Mouse (Mus musculus) forebrain, embryonic 15.5 days (tissue): ENCODE measurements around the gene Smyd3. TPM values are rescaled to one million over a fixed set of nuclear protein-coding genes. Genes with fewer than 3 reads are reported as not detected.

Experiments
- ATAC-seq: fragments of 200-750 bp; cut with Nextera tagmentation; replicated peaks from 2 replicates; pipeline ENCODE4 v1.8.0; 2017; ENCODE audit warnings: mild to moderate bottlenecking, moderate TSS enrichment, moderate library complexity
- H3K27ac ChIP-seq: fragments of 300-500 bp; sonication (generic); replicated peaks from 2 replicates; pipeline ENCODE4 v1.5.1; 2015; ENCODE audit warnings: mild to moderate bottlenecking, inconsistent platforms
- H3K27me3 ChIP-seq: fragments of 300-500 bp; sonication (generic); 2 replicates; pipeline ENCODE4 v1.6.1; 2015; ENCODE audit warnings: inconsistent platforms
- H3K36me3 ChIP-seq: fragments of 300-500 bp; sonication (generic); 2 replicates; pipeline ENCODE4 v1.6.1; 2015; ENCODE audit warnings: mild to moderate bottlenecking, inconsistent platforms
- H3K4me1 ChIP-seq: fragments of 300-500 bp; sonication (generic); 2 replicates; pipeline ENCODE4 v1.6.1; 2015; ENCODE audit warnings: inconsistent platforms
- H3K4me2 ChIP-seq: fragments of 300-500 bp; sonication (generic); replicated peaks from 2 replicates; pipeline ENCODE4 v1.6.1; 2015; ENCODE audit warnings: mild to moderate bottlenecking, inconsistent platforms
- H3K4me3 ChIP-seq: fragments of 300-500 bp; sonication (generic); 2 replicates; pipeline ENCODE4 v1.5.1; 2015; ENCODE audit warnings: mild to moderate bottlenecking, inconsistent platforms
- H3K9ac ChIP-seq: fragments of 300-500 bp; sonication (generic); replicated peaks from 2 replicates; pipeline ENCODE4 v1.6.1; 2015; ENCODE audit warnings: mild to moderate bottlenecking, inconsistent platforms
- H3K9me3 ChIP-seq: fragments of 300-500 bp; sonication (generic); 2 replicates; pipeline ENCODE4 v1.6.1; 2016; ENCODE audit warnings: inconsistent platforms
- WGBS: fragments of 180-500 bp; shearing (Covaris S2); methylation state at CpG from one replicate; pipeline ENCODE4 v1.1.7; 2015; ENCODE audit warnings: mixed read lengths; 5-methylcytosine and 5-hydroxymethylcytosine counted together
- polyA plus RNA-seq: library from polyadenylated mRNA; unstranded; fragments of >200 nt; fragmentation: Nextera tagmentation; extraction: Ambion mirVana; gene quantifications from 2 replicates; pipeline ENCODE4 v1.2.1, GENCODE M21; 2015

Smyd3 gene
- polyA plus RNA-seq, 1 experiment from 2014 or later: 25.8 TPM

DNA sequence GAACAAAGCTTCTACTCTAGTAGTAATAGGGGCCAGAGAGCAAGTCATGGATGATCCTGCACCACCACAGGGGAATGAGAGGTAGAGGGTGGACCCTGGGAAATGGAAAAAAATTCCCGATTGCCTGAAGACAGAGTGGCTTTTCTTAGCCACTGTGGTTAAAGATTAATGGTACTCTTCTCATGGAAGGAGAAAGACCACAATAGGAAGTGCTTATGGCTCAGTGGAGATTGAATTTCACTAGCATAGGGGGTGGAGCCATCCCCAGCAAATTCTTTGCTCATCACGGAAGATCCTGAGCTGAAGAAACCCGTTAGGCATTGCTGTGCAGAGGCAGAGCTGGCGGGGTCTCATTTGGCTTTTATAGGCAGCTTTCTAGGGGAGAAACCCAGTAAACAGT, 520.0 kb downstream of the Smyd3 start:
- Histone ChIP-seq H3K4me2 (no peak overlapping the region), H3K36me3 (no peaks in the 10 kb centered on the region), H3K27me3 (no peaks in the 10 kb centered on the region), H3K9ac (no peak overlapping the region), H3K4me3 (no peak overlapping the region), H3K9me3 (no peaks in the 10 kb centered on the region), H3K27ac (no peak overlapping the region), H3K4me1 (no peaks in the 10 kb centered on the region)
- no peak for ATAC-seq
- WGBS: 37% methylated on average over 4 of the region's 4 CpGs

GRCm38 (mm10) chr1:178994263-178994662, 523.6 kb downstream of the Smyd3 start:
- Histone ChIP-seq H3K4me1 (no peaks in the 10 kb centered on the region), H3K9me3 (no peaks in the 10 kb centered on the region), H3K27ac (no peak overlapping the region), H3K36me3 (no peaks in the 10 kb centered on the region), H3K4me3 (no peak overlapping the region), H3K4me2 (no peak overlapping the region), H3K27me3 (no peaks in the 10 kb centered on the region), H3K9ac (no peak overlapping the region)
- 77% methylated on average over 7 of the region's 7 CpGs for WGBS
- ATAC-seq: no peak

DNA sequence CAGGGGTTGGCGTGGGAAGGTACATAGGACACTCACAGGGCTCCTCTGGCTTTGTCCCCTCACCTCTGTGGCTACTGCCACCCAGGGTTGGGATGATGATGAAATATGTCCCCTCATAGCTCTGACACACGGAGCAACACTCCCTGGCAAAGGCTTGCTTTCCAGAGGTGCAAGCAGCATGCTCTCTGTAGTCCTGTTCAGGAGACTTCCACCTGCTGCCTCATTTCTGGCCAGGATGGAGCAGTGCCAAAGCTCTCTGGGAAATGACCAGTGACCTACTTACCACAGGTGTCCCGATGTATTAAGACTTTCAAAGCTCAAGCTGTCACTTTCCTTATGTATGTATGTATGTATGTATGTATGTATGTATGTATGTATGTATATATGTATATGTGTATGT, 525.3 kb downstream of the Smyd3 start:
- Histone ChIP-seq H3K4me2 (no peak overlapping the region), H3K4me1 (no peaks in the 10 kb centered on the region), H3K36me3 (no peaks in the 10 kb centered on the region), H3K27me3 (no peaks in the 10 kb centered on the region), H3K27ac (no peak overlapping the region), H3K4me3 (no peak overlapping the region), H3K9ac (no peak overlapping the region), H3K9me3 (no peaks in the 10 kb centered on the region)
- WGBS: 95% methylated on average over 3 of the region's 3 CpGs
- ATAC-seq: no peak

GRCm38 (mm10) chr1:178991470-178991869, 526.4 kb downstream of the Smyd3 start:
- no peak for ATAC-seq
- Histone ChIP-seq H3K27ac (no peak overlapping the region), H3K9ac (no peak overlapping the region), H3K4me2 (no peak overlapping the region), H3K4me3 (no peak overlapping the region), H3K4me1 (no peaks in the 10 kb centered on the region), H3K36me3 (no peaks in the 10 kb centered on the region), H3K27me3 (no peaks in the 10 kb centered on the region), H3K9me3 (no peaks in the 10 kb centered on the region)
- WGBS: 51% methylated on average over 4 of the region's 4 CpGs

DNA sequence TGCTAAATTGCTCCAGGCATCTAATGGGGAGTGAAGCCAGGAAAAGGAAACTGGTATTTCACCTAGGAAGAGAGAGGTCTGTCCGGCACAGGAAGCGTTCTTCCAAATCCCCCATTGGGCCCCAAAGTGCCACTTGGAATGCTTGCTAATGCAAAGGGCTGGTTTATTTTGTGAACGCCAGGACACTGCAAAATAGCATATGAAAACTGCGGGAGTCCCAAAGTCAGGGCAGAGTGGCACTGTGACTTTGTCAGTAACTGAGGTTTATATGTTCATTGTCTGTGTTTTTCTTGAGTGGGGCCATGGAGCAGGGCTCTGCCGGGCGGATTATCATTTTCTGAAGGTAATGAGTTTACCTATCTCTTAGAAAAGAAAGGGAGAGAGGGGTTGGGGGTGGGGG, 526.8 kb downstream of the Smyd3 start:
- H3K4me1 ChIP-seq: no peaks in the 10 kb centered on the region
- ATAC-seq: no peak
- no peaks in the 10 kb centered on the region for H3K27me3 ChIP-seq
- H3K4me3 ChIP-seq: no peak overlapping the region
- no peak overlapping the region for H3K4me2 ChIP-seq
- H3K9me3 ChIP-seq: no peaks in the 10 kb centered on the region
- H3K27ac ChIP-seq: no peak overlapping the region
- WGBS: 77% methylated on average over 6 of the region's 6 CpGs
- no peaks in the 10 kb centered on the region for H3K36me3 ChIP-seq
- no peak overlapping the region for H3K9ac ChIP-seq

DNA sequence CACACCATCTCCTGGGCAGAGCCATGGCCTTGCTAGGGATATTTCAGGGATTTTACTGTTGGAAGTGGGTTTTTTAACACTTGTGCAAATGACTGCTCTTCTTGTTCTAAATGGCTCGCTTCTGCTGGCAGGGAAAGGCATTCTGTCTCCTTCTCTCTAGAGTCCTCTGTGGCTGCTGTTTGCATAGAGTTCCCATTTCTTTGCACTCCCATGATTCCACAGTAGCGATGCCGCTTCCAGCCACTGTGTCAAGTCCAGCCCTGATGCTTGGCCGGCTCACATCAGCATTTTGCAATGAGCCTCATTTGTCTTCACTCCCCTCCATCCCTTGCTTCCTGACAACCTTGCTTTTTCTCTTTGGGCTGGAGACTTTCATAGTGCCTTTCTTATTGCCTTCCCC, 528.4 kb downstream of the Smyd3 start:
- no peak overlapping the region for H3K4me2 ChIP-seq
- no peaks in the 10 kb centered on the region for H3K9me3 ChIP-seq
- H3K4me3 ChIP-seq: no peak overlapping the region
- H3K27me3 ChIP-seq: no peaks in the 10 kb centered on the region
- no peak overlapping the region for H3K9ac ChIP-seq
- ATAC-seq: no peak
- H3K27ac ChIP-seq: no peak overlapping the region
- H3K36me3 ChIP-seq: no peaks in the 10 kb centered on the region
- WGBS: 72% methylated on average over 4 of the region's 4 CpGs
- no peaks in the 10 kb centered on the region for H3K4me1 ChIP-seq

DNA sequence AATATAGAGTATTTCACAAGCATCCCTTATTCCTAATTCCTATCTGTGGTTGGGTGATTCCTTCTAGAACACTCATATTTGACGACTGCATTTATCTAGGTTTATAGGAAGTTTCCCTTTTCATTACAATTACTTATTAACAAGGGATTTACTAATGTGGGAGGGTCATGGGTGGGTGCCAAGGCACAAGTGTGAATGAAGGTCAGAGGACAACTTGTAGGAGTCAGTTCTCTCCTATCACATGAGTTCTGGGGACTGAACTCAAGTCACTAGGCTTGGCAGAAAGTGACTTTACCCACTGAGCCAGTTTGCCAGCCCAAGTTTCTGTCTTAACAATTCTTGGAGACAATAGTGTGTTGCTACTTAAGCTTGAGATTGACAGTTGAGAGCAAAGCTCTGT, 529.7 kb downstream of the Smyd3 start:
- Histone ChIP-seq H3K9me3 (no peaks in the 10 kb centered on the region), H3K27ac (no peak overlapping the region), H3K4me3 (no peak overlapping the region), H3K4me1 (no peaks in the 10 kb centered on the region), H3K4me2 (no peak overlapping the region), H3K36me3 (no peaks in the 10 kb centered on the region), H3K9ac (no peak overlapping the region), H3K27me3 (no peaks in the 10 kb centered on the region)
- 90% methylated on average over 1 of the region's 1 CpGs for WGBS
- ATAC-seq: no peak

GRCm38 (mm10) chr1:178981641-178982040, 536.2 kb downstream of the Smyd3 start:
- Histone ChIP-seq H3K4me1 (no peaks in the 10 kb centered on the region), H3K4me2 (no peak overlapping the region), H3K36me3 (no peaks in the 10 kb centered on the region), H3K27ac (no peak overlapping the region), H3K27me3 (no peaks in the 10 kb centered on the region), H3K9ac (no peak overlapping the region), H3K9me3 (no peaks in the 10 kb centered on the region), H3K4me3 (no peak overlapping the region)
- 57% methylated on average over 5 of the region's 5 CpGs for WGBS
- ATAC-seq: no peak

DNA sequence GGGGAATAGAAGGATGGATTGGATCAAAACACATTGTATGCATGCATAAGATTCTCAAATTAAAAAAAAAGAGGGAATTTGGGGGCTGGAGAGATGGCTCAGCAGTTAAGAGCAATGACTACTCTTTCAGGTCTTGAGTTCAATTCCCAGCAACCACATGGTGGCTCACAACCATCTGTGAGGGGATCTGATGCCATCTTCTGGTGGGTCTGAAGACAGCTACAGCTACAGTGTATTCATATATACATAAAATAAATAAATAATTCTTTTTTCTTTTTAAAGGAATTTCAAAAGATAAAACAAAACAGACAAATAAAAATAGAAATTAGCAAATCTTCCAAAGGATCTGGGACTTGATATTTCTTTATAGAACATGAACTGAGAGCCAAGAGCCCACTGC, 537.7 kb downstream of the Smyd3 start:
- Histone ChIP-seq H3K27me3 (no peaks in the 10 kb centered on the region), H3K9me3 (no peaks in the 10 kb centered on the region), H3K4me1 (no peaks in the 10 kb centered on the region), H3K27ac (no peak overlapping the region), H3K9ac (no peak overlapping the region), H3K4me3 (no peak overlapping the region), H3K36me3 (no peaks in the 10 kb centered on the region), H3K4me2 (no peak overlapping the region)
- ATAC-seq: no peak

DNA sequence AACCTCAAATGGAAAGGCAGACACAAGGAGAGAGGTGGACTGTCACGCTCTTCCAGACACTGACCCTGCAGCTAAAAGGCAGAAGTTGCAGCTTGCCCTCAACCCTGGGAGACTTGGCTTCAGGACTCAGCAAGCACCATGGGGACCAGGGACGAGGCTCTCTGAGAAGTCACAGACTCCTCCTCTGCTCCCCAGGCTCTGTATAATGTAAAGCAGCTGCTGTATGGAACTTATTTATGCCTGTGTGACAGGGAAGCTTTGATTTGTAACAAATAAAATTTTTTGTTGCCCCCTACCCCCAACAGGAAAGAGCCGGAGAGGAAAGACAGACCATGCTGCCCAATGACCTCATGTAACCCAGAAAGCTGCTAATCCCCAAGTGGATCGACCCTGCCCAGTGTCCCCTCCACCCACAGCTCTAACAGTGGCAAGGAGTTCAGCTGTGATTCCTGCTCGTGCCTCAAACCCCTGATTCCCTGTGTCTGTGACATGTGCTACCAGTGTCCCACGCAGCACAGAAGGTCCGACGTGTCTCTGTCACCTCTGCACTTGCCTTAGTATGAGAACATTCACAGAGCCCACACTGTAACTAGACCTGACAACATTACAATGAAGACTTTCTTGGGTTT, 539.1 kb downstream of the Smyd3 start:
- no peak overlapping the region for H3K4me2 ChIP-seq
- no peak overlapping the region for H3K4me3 ChIP-seq
- no peak for ATAC-seq
- WGBS: 66% methylated on average over 8 of the region's 8 CpGs
- no peak overlapping the region for H3K9ac ChIP-seq
- H3K9me3 ChIP-seq: no peaks in the 10 kb centered on the region
- H3K36me3 ChIP-seq: no peaks in the 10 kb centered on the region
- H3K4me1 ChIP-seq: no peaks in the 10 kb centered on the region
- H3K27ac ChIP-seq: no peak overlapping the region
- H3K27me3 ChIP-seq: no peaks in the 10 kb centered on the region

- Histone ChIP-seq H3K27me3 (no peaks in the 10 kb centered on the region), H3K9me3 (no peaks in the 10 kb centered on the region), H3K4me2 (no peak overlapping the region), H3K9ac (no peak overlapping the region), H3K4me1 (no peaks in the 10 kb centered on the region), H3K27ac (no peak overlapping the region), H3K4me3 (no peak overlapping the region), H3K36me3 (no peaks in the 10 kb centered on the region)
- no peak for ATAC-seq
- 88% methylated on average over 10 of the region's 10 CpGs for WGBS
Measured at GRCm38 (mm10) chr1:178972055-178972454, 545.8 kb downstream of the Smyd3 start.

DNA sequence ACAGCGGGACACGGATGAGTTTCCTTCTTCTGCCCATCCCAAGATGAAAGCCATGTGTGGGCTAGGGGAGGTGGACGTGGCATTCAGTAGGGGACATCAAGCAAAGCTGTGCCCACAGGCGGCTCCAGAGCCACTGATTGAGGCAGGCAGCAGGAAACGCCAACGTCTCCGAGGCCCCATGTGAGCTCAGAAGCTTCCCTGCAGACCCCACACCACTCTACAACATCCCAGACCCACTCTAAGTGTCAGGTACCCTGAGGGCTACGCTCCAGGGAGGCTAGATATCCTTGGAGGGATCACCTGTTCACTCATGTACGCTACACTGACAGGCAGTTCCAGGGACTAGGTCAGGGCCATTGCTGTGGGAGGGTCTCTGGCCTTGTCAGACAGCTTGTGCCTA, 556.2 kb downstream of the Smyd3 start:
- WGBS: 85% methylated on average over 9 of the region's 9 CpGs
- H3K4me1 ChIP-seq: no peaks in the 10 kb centered on the region
- H3K27ac ChIP-seq: no peak overlapping the region
- ATAC-seq: no peak
- no peaks in the 10 kb centered on the region for H3K9me3 ChIP-seq
- no peak overlapping the region for H3K9ac ChIP-seq
- no peak overlapping the region for H3K4me2 ChIP-seq
- no peaks in the 10 kb centered on the region for H3K27me3 ChIP-seq
- H3K4me3 ChIP-seq: no peak overlapping the region
- H3K36me3 ChIP-seq: no peaks in the 10 kb centered on the region

DNA sequence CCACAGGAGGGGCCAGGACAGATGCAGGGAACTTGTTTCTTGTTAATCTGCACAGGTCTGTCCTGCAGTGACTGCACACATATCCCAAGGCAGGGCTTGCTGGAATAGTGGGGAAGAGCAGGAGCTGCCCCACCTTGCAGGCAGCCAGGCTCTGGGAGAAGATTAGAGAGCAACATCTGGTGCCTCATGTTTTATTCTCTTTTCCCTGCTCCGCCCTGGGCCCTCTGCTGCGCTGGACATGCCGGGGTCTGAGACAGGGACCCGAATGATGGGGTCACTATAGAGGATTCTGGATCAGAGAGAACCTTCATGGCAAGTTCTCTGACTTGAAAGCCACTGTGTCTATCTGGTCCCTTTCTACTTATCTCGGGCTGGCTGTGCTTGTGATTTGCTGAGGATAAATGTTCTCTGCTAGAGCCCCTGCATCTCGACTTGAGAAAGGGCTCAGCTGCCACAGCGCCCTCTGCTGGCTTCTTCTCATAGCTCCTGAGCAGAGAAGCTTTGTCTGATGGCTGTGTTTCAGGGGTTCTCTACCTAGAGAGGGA, 557.8 kb downstream of the Smyd3 start:
- H3K4me3 ChIP-seq: no peak overlapping the region
- no peak overlapping the region for H3K4me2 ChIP-seq
- no peaks in the 10 kb centered on the region for H3K27me3 ChIP-seq
- H3K4me1 ChIP-seq: no peaks in the 10 kb centered on the region
- no peak overlapping the region for H3K9ac ChIP-seq
- ATAC-seq: peak; percentile 82
- no peaks in the 10 kb centered on the region for H3K9me3 ChIP-seq
- 51% methylated on average over 7 of the region's 7 CpGs for whole genome bisulfite sequencing
- no peak overlapping the region for H3K27ac ChIP-seq
- H3K36me3 ChIP-seq: no peaks in the 10 kb centered on the region
